Comparison of ENCODE assay signal across 8 mouse cellular contexts in genomic region chr13:73405720-73406629, GRCm38 (mm10).
DNase-seq lines count a peak whose midpoint lies in the region; ATAC-seq and TF ChIP-seq lines count a peak whose summit lies in the region.

No protein-coding gene starts in this region.

- peak overlapping the region; percentile 15 for H3K4me2 ChIP-seq in kidney, embryonic 14.5 days (replicated peaks; ENCODE audit: low read depth, low read length)

- no peaks in the 10 kb centered on the region for H3K36me3 ChIP-seq in thymus, adult 2 months (ENCODE audit: control insufficient read depth, insufficient read depth, low read length)
- H3K36me3 ChIP-seq in kidney, embryonic 14.5 days (ENCODE audit: control insufficient read depth, insufficient read depth, low read length), result no peaks in the 10 kb centered on the region

- WGBS in thymus, adult 2 months, result 26% methylated on average over 20 of the region's 20 CpGs
- WGBS in kidney, embryonic 14.5 days, result 15% methylated on average over 20 of the region's 20 CpGs

- H3K27ac ChIP-seq in thymus, adult 2 months (ENCODE audit: control insufficient read depth, insufficient read depth, low read length), result no peak overlapping the region
- no peak overlapping the region for H3K27ac ChIP-seq in cortical plate, adult 2 months (ENCODE audit: insufficient read depth, low read length)
- H3K27ac ChIP-seq in kidney, embryonic 14.5 days (ENCODE audit: low read depth, low read length), result no peak overlapping the region

- no peak overlapping the region for H3K9ac ChIP-seq in kidney, embryonic 14.5 days (ENCODE audit: low read depth, low read length)

- TF ChIP-seq POLR2A in thymus, adult 2 months (IDR thresholded peaks at IDR 0.05; ENCODE audit: control insufficient read depth, extremely low read depth, insufficient read depth, low read length, poor library complexity), result no peak
- TF ChIP-seq POLR2A in cortical plate, adult 2 months (IDR thresholded peaks at IDR 0.05; ENCODE audit: extremely low read depth, insufficient read depth, low read length), result no peak

- peak; percentile 13 for DNase-seq in thymus, adult 2 months
- no peak for DNase-seq in thymus, postnatal 0 days (ENCODE audit: low spot score)
- DNase-seq in gastrocnemius, postnatal 4 days (ENCODE audit: low spot score in 2 of 2), result peak; percentile 38 to 56
- peak; percentile 67 for DNase-seq in lung, postnatal 10 days
- DNase-seq in spleen, postnatal 4 days (ENCODE audit: low spot score in 2 of 2), result no peak

- no peaks in the 10 kb centered on the region for H3K9me3 ChIP-seq in kidney, embryonic 14.5 days (ENCODE audit: control insufficient read depth, low read length)

- TF ChIP-seq CTCF in thymus, adult 2 months (IDR thresholded peaks at IDR 0.05; ENCODE audit: borderline replicate concordance, control insufficient read depth, extremely low read depth, insufficient read depth, low read length, poor library complexity), result no peak
- TF ChIP-seq CTCF in cortical plate, adult 2 months (IDR thresholded peaks at IDR 0.05; ENCODE audit: extremely low read depth, insufficient read depth, low read length), result peak; percentile 53

- H3K4me1 ChIP-seq in thymus, adult 2 months (replicated peaks; ENCODE audit: control insufficient read depth, insufficient read depth, low read length), result no peaks in the 10 kb centered on the region
- no peaks in the 10 kb centered on the region for H3K4me1 ChIP-seq in cortical plate, adult 2 months (ENCODE audit: control insufficient read depth, insufficient read depth, low read length)
- H3K4me1 ChIP-seq in kidney, embryonic 14.5 days (ENCODE audit: control insufficient read depth, insufficient read depth, low read length), result no peaks in the 10 kb centered on the region

- no peaks in the 10 kb centered on the region for H3K27me3 ChIP-seq in thymus, adult 2 months (ENCODE audit: control insufficient read depth, insufficient read depth, low read length)
- H3K27me3 ChIP-seq in kidney, embryonic 14.5 days (ENCODE audit: control insufficient read depth, insufficient read depth, low read length), result 0 out of 2 replicates have a peak, but pooled peaks cover 3% of the 10 kb centered on the region

- peak; percentile 93 for ATAC-seq in kidney, embryonic 14.5 days (ENCODE audit: low FRiP score, low TSS enrichment)
- no peak for ATAC-seq in erythroblast, adult 5-6 weeks (replicated peaks; ENCODE audit: low FRiP score, poor library complexity, severe bottlenecking)

- no peak overlapping the region for H3K4me3 ChIP-seq in thymus, adult 2 months (ENCODE audit: control insufficient read depth, insufficient read depth, low read length)
- no peak overlapping the region for H3K4me3 ChIP-seq in cortical plate, adult 2 months (ENCODE audit: insufficient read depth, low read length)
- no peak overlapping the region for H3K4me3 ChIP-seq in kidney, embryonic 14.5 days (ENCODE audit: low read length)

Comparison
In these comparisons a context has a peak if more than half of its experiments do, and no peak if none do; other contexts are left out.
1. DNase-seq: peak in thymus, adult 2 months (single experiment), gastrocnemius, postnatal 4 days (2 of 2) and lung, postnatal 10 days (single experiment); none in thymus, postnatal 0 days (single experiment) and spleen, postnatal 4 days (0 of 2).